37 mouse cellular contexts compared by ENCODE assay signal in genomic region chr3:103672113-103672512, GRCm38 (mm10). TPM values are rescaled to one million over a fixed set of nuclear protein-coding genes. Genes with fewer than 3 reads are reported as not detected.
"Had no signal": no experiment of that assay in that cellular context is flagged by ENCODE, and none has a peak within 500 bp of the region (broad histone marks: within the 10 kb centered on the region; RNA-seq: fewer than 3 reads in every experiment).

No protein-coding gene starts in this region.

- H3K9me3 ChIP-seq: heart, embryonic 12.5 days; heart, embryonic 15.5 days; hindbrain, embryonic 12.5 days; hindbrain, embryonic 13.5 days; hindbrain, embryonic 15.5 days; intestine, embryonic 15.5 days; kidney, embryonic 15.5 days had no signal

- H3K27me3 ChIP-seq: heart, embryonic 12.5 days; heart, embryonic 15.5 days; hindbrain, embryonic 12.5 days; hindbrain, embryonic 13.5 days; hindbrain, embryonic 15.5 days; intestine, embryonic 15.5 days; kidney, embryonic 15.5 days had no signal

- H3K9ac ChIP-seq: heart, embryonic 12.5 days; heart, embryonic 13.5 days; heart, embryonic 15.5 days; hindbrain, embryonic 12.5 days; hindbrain, embryonic 13.5 days; hindbrain, embryonic 14.5 days; hindbrain, embryonic 15.5 days; intestine, embryonic 15.5 days; kidney, embryonic 15.5 days had no signal

- ATAC-seq: hindbrain, embryonic 16.5 days; hindbrain, postnatal 0 days; inflammation-experienced regulatory T-cells, adult 6 months; intestine, embryonic 15.5 days; intestine, embryonic 16.5 days; intestine, postnatal 0 days had no signal

- H3K4me3 ChIP-seq: heart, embryonic 12.5 days; heart, embryonic 13.5 days; heart, embryonic 15.5 days; hindbrain, embryonic 10.5 days; hindbrain, embryonic 12.5 days; hindbrain, embryonic 13.5 days; hindbrain, embryonic 15.5 days; intestine, embryonic 15.5 days; kidney, embryonic 15.5 days; layer of hippocampus, adult 2 months; left cerebral cortex, adult 2 months had no signal

- H3K36me3 ChIP-seq: heart, embryonic 12.5 days; heart, embryonic 13.5 days; heart, embryonic 15.5 days; hindbrain, embryonic 10.5 days; hindbrain, embryonic 12.5 days; hindbrain, embryonic 13.5 days; hindbrain, embryonic 15.5 days; intestine, embryonic 15.5 days; kidney, embryonic 15.5 days had no signal

- H3K4me2 ChIP-seq: heart, embryonic 11.5 days; heart, embryonic 12.5 days; heart, embryonic 13.5 days; heart, embryonic 15.5 days; hindbrain, embryonic 12.5 days; hindbrain, embryonic 13.5 days; hindbrain, embryonic 14.5 days; hindbrain, embryonic 15.5 days; intestine, embryonic 15.5 days; kidney, embryonic 15.5 days had no signal

- H3K27ac ChIP-seq: heart, embryonic 13.5 days; heart, embryonic 15.5 days; hindbrain, embryonic 10.5 days; hindbrain, embryonic 12.5 days; hindbrain, embryonic 13.5 days; hindbrain, embryonic 14.5 days; hindbrain, embryonic 15.5 days; hindbrain, postnatal 0 days; intestine, embryonic 15.5 days; kidney, embryonic 15.5 days; kidney, postnatal 0 days; layer of hippocampus, adult 2 months; left cerebral cortex, adult 2 months had no signal

- DNase-seq: heart, postnatal 10 days; heart, postnatal 14 days; heart, postnatal 36 days; heart, postnatal 4 days; kidney, adult 11 months; kidney, adult 18-20 months; kidney, adult 2 months; kidney, adult 8-10 months; kidney, adult 9 months; kidney, postnatal 10 days; kidney, postnatal 14 days; kidney, postnatal 25 days; kidney, postnatal 36 days; kidney, postnatal 4 days; layer of hippocampus, adult 9-11 months; layer of hippocampus, postnatal 36 days had no signal

- H3K4me1 ChIP-seq: heart, embryonic 15.5 days; hindbrain, embryonic 12.5 days; hindbrain, embryonic 15.5 days; intestine, embryonic 15.5 days; kidney, embryonic 15.5 days had no signal

RNA-seq across cellular contexts. Expression of gene Atg4a-ps, which starts 26.2 kb away (rescaled TPM):
- polyA plus RNA-seq: heart, embryonic 12.5 days; heart, embryonic 14.5 days; hindbrain, embryonic 11.5 days; hindbrain, embryonic 12.5 days; hindbrain, embryonic 15.5 days; intestine, embryonic 15.5 days; kidney, adult 2 months; kidney, embryonic 15.5 days had no signal
